25 mouse cellular contexts compared by ENCODE assay signal in the genomic region with DNA sequence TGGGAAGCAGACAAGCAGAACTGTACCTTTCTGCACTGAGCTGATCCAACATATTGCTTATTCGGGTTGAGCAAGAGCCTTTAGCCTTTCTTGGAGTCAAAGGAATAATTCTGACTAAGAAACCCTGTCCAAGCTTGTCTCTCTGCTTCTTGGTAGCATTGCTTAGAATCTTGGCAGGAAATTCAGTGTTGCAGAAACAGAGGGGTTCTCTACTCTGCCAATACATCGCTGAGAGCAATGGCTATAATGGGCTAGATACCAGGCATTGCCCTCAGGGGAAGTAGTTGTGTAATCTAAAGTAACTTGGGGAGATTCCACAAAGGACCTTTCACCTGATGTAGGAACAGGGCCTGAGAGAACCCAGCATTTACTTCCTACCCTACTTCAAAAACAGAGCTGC.
DNase-seq lines count a peak whose midpoint lies in the region; ATAC-seq lines count a peak whose summit lies in the region.
"Had no signal": no experiment of that assay in that cellular context is flagged by ENCODE, and none has a peak within 500 bp of the region (broad histone marks: within the 10 kb centered on the region; RNA-seq: fewer than 3 reads in every experiment).

No protein-coding gene starts in this region.

- H3K9ac ChIP-seq in midbrain, embryonic 11.5 days (ENCODE audit: low read length), result no peak overlapping the region
- H3K9ac ChIP-seq: intestine, embryonic 15.5 days; limb, embryonic 12.5 days; liver, embryonic 12.5 days; stomach, embryonic 15.5 days had no signal

- no peak overlapping the region for H3K4me2 ChIP-seq in midbrain, embryonic 11.5 days
- H3K4me2 ChIP-seq: heart, embryonic 11.5 days; intestine, embryonic 15.5 days; limb, embryonic 12.5 days; liver, embryonic 12.5 days; stomach, embryonic 15.5 days had no signal

- H3K36me3 ChIP-seq in midbrain, embryonic 11.5 days (ENCODE audit: control insufficient read depth, insufficient read depth, low read length), result no peaks in the 10 kb centered on the region
- H3K36me3 ChIP-seq in midbrain, embryonic 10.5 days, result no peaks in the 10 kb centered on the region
- H3K36me3 ChIP-seq: hindbrain, embryonic 10.5 days; intestine, embryonic 15.5 days; limb, embryonic 12.5 days; liver, embryonic 12.5 days; stomach, embryonic 15.5 days had no signal

- H3K27me3 ChIP-seq in midbrain, embryonic 11.5 days (ENCODE audit: control insufficient read depth, insufficient read depth, low read length), result no peaks in the 10 kb centered on the region
- peaks cover 34% of the 10 kb centered on the region for H3K27me3 ChIP-seq in midbrain, embryonic 10.5 days (ENCODE audit: low read depth, poor library complexity, severe bottlenecking)
- H3K27me3 ChIP-seq: intestine, embryonic 15.5 days; Patski; stomach, embryonic 15.5 days had no signal

- no peaks in the 10 kb centered on the region for H3K9me3 ChIP-seq in midbrain, embryonic 11.5 days (ENCODE audit: control insufficient read depth, low read length)
- H3K9me3 ChIP-seq in midbrain, embryonic 10.5 days (replicated peaks), result no peaks in the 10 kb centered on the region
- H3K9me3 ChIP-seq: hindbrain, embryonic 10.5 days; intestine, embryonic 15.5 days; limb, embryonic 12.5 days; liver, embryonic 12.5 days; stomach, embryonic 15.5 days had no signal

- WGBS in midbrain, embryonic 11.5 days, result 93% methylated on average over 2 of the region's 2 CpGs
- WGBS in midbrain, embryonic 10.5 days, result 85% methylated on average over 2 of the region's 2 CpGs

- DNase-seq in adrenal gland, postnatal 14 days, result peak; percentile 38
- no peak for DNase-seq in adrenal gland, postnatal 25 days
- peak; percentile 54 for DNase-seq in midbrain, embryonic 11.5 days (ENCODE audit: low spot score, missing footprints)
- no peak for DNase-seq in midbrain, embryonic 10.5 days (ENCODE audit: low spot score)
- DNase-seq in fat pad, adult 2 months (ENCODE audit: extremely low read depth, low read depth, low spot score), result peak; percentile 99
- no peak for DNase-seq in heart, adult 11 months
- no peak for DNase-seq in kidney, postnatal 14 days
- DNase-seq: cerebellum, adult 2 months; cerebellum, postnatal 25 days; heart, postnatal 10 days; kidney, adult 8-10 months; lung, adult 18-20 months; lung, postnatal 14 days; right cerebral cortex, adult 18-20 months; thymus, adult 2 months had no signal

- no peak for ATAC-seq in midbrain, embryonic 11.5 days (ENCODE audit: low FRiP score)
- ATAC-seq: hindbrain, embryonic 16.5 days; intestine, embryonic 15.5 days; liver, embryonic 12.5 days; Patski had no signal

- H3K4me1 ChIP-seq in midbrain, embryonic 11.5 days (ENCODE audit: control insufficient read depth, insufficient read depth, low read length), result peaks cover 11% of the 10 kb centered on the region; the same call in 1 of the 2 replicates
- peaks cover 27% of the 10 kb centered on the region for H3K4me1 ChIP-seq in midbrain, embryonic 10.5 days
- H3K4me1 ChIP-seq: liver, embryonic 12.5 days had no signal

- no peak overlapping the region for H3K27ac ChIP-seq in midbrain, embryonic 11.5 days (ENCODE audit: low read depth, low read length)
- no peak overlapping the region for H3K27ac ChIP-seq in midbrain, embryonic 10.5 days (replicated peaks)
- H3K27ac ChIP-seq: gastrocnemius, adult 2 months; hindbrain, embryonic 10.5 days; intestine, embryonic 15.5 days; layer of hippocampus, adult 2 months; limb, embryonic 12.5 days; liver, embryonic 12.5 days; stomach, embryonic 15.5 days had no signal

- H3K4me3 ChIP-seq in midbrain, embryonic 11.5 days (ENCODE audit: low read depth, low read length), result no peak overlapping the region
- H3K4me3 ChIP-seq in midbrain, embryonic 10.5 days, result no peak overlapping the region
- H3K4me3 ChIP-seq: gastrocnemius, adult 2 months; hindbrain, embryonic 10.5 days; intestine, embryonic 15.5 days; layer of hippocampus, adult 2 months; limb, embryonic 12.5 days; liver, embryonic 12.5 days; stomach, embryonic 15.5 days had no signal

Comparison
In these comparisons a context has a peak if more than half of its experiments do, and no peak if none do; other contexts are left out.
1. DNase-seq: peak in adrenal gland, postnatal 14 days (single experiment), midbrain, embryonic 11.5 days (single experiment) and fat pad, adult 2 months (single experiment); none in adrenal gland, postnatal 25 days (single experiment), midbrain, embryonic 10.5 days (single experiment), heart, adult 11 months (single experiment) and kidney, postnatal 14 days (single experiment).